Mouse (Mus musculus) central nervous system, embryonic 14 days (tissue): Measurements from ENCODE around the gene Foxn4. TPM values are rescaled to one million over a fixed set of nuclear protein-coding genes. Genes with fewer than 3 reads are reported as not detected.

Experiments
- polyA plus RNA-seq: library from polyadenylated mRNA; depleted of rRNA; stranded (reverse); fragments of >200 nt; gene quantifications from 2 replicates; pipeline ENCODE4 v1.2.3, GENCODE M21; 2012; rRNA removed

Foxn4 gene
- 0.91 and 1.2 TPM in 2 replicates for polyA plus RNA-seq

DNA sequence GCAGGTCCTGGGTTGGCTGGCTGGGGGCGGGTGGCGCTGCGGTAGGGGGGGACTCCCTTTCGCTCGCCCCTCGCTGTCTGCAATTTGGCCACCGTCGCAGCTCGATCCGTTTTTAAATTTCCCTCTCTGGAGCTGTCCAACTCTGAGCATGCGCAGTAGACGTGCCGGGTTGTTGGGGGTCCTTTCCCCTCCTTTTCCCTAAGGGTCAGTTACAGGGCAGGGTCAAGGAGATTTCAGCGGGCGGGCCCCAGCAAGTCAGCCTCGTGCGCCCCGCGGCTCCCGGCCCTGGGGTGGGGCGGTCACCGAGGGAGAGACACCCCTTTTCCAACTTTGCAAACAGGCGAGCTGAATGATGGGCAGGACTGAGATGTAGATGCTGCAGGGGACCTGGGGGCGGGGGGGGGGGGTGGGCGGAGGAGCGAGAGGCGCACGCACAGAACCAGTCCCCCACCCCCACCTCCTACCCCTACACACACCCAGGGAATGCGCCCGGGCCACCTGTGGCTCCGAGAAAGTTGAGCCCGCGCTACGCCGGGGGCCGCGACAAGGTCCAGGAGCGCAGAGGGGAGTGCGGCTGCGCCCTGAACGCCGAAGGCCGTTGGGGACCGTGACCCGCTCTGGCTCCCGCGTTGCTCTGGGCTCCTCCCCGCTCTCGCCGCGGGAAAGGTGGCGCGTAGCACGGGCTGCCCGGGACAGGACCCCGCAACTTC is at the start of gene Foxn4:
TSS of gene Foxn4 (minus strand) at position 115 of the 710 bp plus-strand sequence.

DNA sequence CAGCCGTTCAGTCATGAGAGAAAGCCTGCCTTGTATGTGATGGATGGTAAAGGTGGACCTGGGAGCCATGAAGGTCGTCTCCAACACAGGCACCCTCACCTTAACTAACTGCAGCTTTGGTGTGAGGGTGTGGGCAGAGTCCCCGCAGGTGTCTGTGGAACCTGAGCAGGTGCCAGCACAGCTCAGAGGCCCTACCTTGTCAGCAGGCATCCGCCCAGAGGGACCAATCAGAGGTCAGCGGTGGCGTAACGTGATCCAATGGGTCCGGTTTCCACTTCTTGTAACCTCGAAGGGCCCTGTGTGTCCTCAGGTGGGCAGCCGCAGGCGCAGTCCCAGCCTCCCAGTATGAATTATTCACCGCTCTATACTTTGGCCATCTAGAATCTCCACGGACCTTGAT is 15.3 kb upstream of the Foxn4 start, which contains the start of gene Myo1h:
TSS of gene Myo1h (plus strand) at position 293 of the 400 bp plus-strand sequence.

Other genes with a start within 250 kb of the Foxn4 start
- gene Usp30, start 208.3 kb downstream of the Foxn4 start, polyA plus RNA-seq = 33.6 and 35.0 TPM in 2 replicates
- gene Svop, start 182.2 kb downstream of the Foxn4 start, polyA plus RNA-seq = 48.3 and 52.9 TPM in 2 replicates
- gene Alkbh2, start 145.6 kb downstream of the Foxn4 start, polyA plus RNA-seq = 12.1 and 12.9 TPM in 2 replicates
- 14.3 and 14.8 TPM in 2 replicates for gene Ung, start 143.4 kb downstream of the Foxn4 start, polyA plus RNA-seq
- 3.2 and 4.4 TPM in 2 replicates for gene Acacb, start 127.3 kb downstream of the Foxn4 start, polyA plus RNA-seq
- 0.50 and 0.93 TPM in 2 replicates for gene Myo1h, start 15.4 kb upstream of the Foxn4 start, polyA plus RNA-seq
- 89.0 and 92.6 TPM in 2 replicates for gene Kctd10, start 106.7 kb upstream of the Foxn4 start, polyA plus RNA-seq
- gene Ube3b, start 106.8 kb upstream of the Foxn4 start, polyA plus RNA-seq = 49.1 and 49.6 TPM in 2 replicates
- gene Mmab, start 170.3 kb upstream of the Foxn4 start, polyA plus RNA-seq = 30.3 and 32.7 TPM in 2 replicates
- gene Mvk, start 170.5 kb upstream of the Foxn4 start, polyA plus RNA-seq = 52.2 and 53.9 TPM in 2 replicates